Comparison of ENCODE assay signal across 8 mouse cellular contexts in the genomic region with DNA sequence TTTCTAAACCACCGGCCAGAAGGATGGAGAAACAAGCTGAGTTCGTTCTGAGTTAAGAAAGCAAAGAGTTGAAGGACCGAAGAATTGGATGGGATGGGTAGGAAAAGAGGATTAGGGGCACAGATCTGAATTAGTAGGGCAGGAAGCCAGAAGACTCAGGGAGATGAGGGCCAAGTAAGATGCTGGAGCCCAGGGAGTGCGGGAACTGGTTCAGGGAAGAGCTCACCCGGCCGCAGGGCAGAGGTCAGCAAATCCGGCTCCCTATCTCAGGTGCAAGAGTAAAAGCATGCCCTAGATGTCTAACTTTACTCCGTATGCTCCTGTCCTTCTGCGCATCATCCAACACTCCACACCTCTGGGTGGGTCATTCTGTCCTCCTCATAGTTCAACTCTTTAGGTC. TPM values are rescaled to one million over a fixed set of nuclear protein-coding genes. Genes with fewer than 3 reads are reported as not detected.
DNase-seq lines count a peak whose midpoint lies in the region; ATAC-seq lines count a peak whose summit lies in the region.

No protein-coding gene starts in this region.

- H3K4me2 ChIP-seq in hindbrain, embryonic 16.5 days (ENCODE audit: low read length): peak overlapping the region; percentile 71
- H3K4me2 ChIP-seq in midbrain, embryonic 15.5 days: peak overlapping the region; percentile 92

- H3K9ac ChIP-seq in hindbrain, embryonic 16.5 days (ENCODE audit: low read depth, low read length): peak overlapping the region; percentile 67
- H3K9ac ChIP-seq in midbrain, embryonic 15.5 days: peak overlapping the region; percentile 53

- peaks cover 10% of the 10 kb centered on the region for H3K36me3 ChIP-seq in megakaryocyte, embryonic 14.5 days (replicated peaks; ENCODE audit: low read length)
- no peaks in the 10 kb centered on the region; the same call in 1 of the 2 replicates for H3K36me3 ChIP-seq in hindbrain, embryonic 16.5 days (ENCODE audit: control insufficient read depth, insufficient read depth, low read length)
- no peaks in the 10 kb centered on the region for H3K36me3 ChIP-seq in midbrain, embryonic 15.5 days (replicated peaks)

- DNase-seq in cerebellum, adult 11-12 months: peak; percentile 61
- DNase-seq in cerebellum, postnatal 4 days (ENCODE audit: low spot score in 2 of 2): no peak
- DNase-seq in adrenal gland, adult 8-10 months: no peak
- DNase-seq in gastrocnemius, postnatal 25 days: no peak

- peak overlapping the region; percentile 90 for H3K4me3 ChIP-seq in megakaryocyte, embryonic 14.5 days (replicated peaks)
- H3K4me3 ChIP-seq in hindbrain, embryonic 16.5 days (ENCODE audit: low read length): peak overlapping the region; percentile 53
- H3K4me3 ChIP-seq in midbrain, embryonic 15.5 days: peak overlapping the region; percentile 51

- H3K9me3 ChIP-seq in megakaryocyte, embryonic 14.5 days: peaks cover 12% of the 10 kb centered on the region
- H3K9me3 ChIP-seq in hindbrain, embryonic 16.5 days (ENCODE audit: control insufficient read depth, low read length): no peaks in the 10 kb centered on the region
- no peaks in the 10 kb centered on the region for H3K9me3 ChIP-seq in midbrain, embryonic 15.5 days

- no peak for ATAC-seq in megakaryocyte, adult 5-6 weeks (ENCODE audit: poor library complexity, severe bottlenecking)
- ATAC-seq in hindbrain, embryonic 16.5 days: peak; percentile 6
- peak; percentile 10; the same call in 1 of the 2 replicates for ATAC-seq in midbrain, embryonic 15.5 days (replicated peaks)

- peak overlapping the region; percentile 84 for H3K27ac ChIP-seq in hindbrain, embryonic 16.5 days (ENCODE audit: low read depth, low read length)
- peak overlapping the region; percentile 83 for H3K27ac ChIP-seq in midbrain, embryonic 15.5 days

- H3K27me3 ChIP-seq in megakaryocyte, embryonic 14.5 days (replicated peaks): peaks cover 29% of the 10 kb centered on the region
- H3K27me3 ChIP-seq in hindbrain, embryonic 16.5 days (replicated peaks; ENCODE audit: control insufficient read depth, insufficient read depth, low read length): no peaks in the 10 kb centered on the region
- no peaks in the 10 kb centered on the region for H3K27me3 ChIP-seq in midbrain, embryonic 15.5 days (replicated peaks)

- peaks cover 51% of the 10 kb centered on the region for H3K4me1 ChIP-seq in megakaryocyte, embryonic 14.5 days
- H3K4me1 ChIP-seq in hindbrain, embryonic 16.5 days (ENCODE audit: control insufficient read depth, insufficient read depth, low read depth, low read length): peaks cover 17% of the 10 kb centered on the region
- H3K4me1 ChIP-seq in midbrain, embryonic 15.5 days: peaks cover 20% of the 10 kb centered on the region

- WGBS in hindbrain, embryonic 16.5 days: 4% methylated on average over 8 of the region's 9 CpGs
- 2% methylated on average over 9 of the region's 9 CpGs for WGBS in midbrain, embryonic 15.5 days

RNA-seq across cellular contexts. Expression of a gene that starts 27.5 kb away (rescaled TPM):
- polyA plus RNA-seq in megakaryocyte, embryonic 14.5 days (2012; ENCODE audit: insufficient read depth, low replicate concordance): 128 and 140 TPM in 2 replicates
- 13.6 and 15.5 TPM in 2 replicates for total RNA-seq in megakaryocyte, adult 5-6 weeks (2015)
- total RNA-seq in megakaryocyte, adult 5-6 weeks (2017): 11.3 and 13.8 TPM in 2 replicates
- polyA plus RNA-seq in hindbrain, embryonic 16.5 days (2015; fragmentation: Nextera tagmentation; extraction: Ambion mirVana): 11.7 and 12.2 TPM in 2 replicates
- 7.5 and 9.4 TPM in 2 replicates for polyA plus RNA-seq in midbrain, embryonic 15.5 days (2015; fragmentation: Nextera tagmentation; extraction: Ambion mirVana)
- total RNA-seq in adrenal gland, adult 8-10 months (2022): 100 to 1,000 TPM; 123 to 136 (median 131) TPM
- total RNA-seq in gastrocnemius, postnatal 25 days (2021): 10 to 100 TPM; 28.5 to 36.6 TPM

RNA-seq across cellular contexts. Expression of a gene that starts 29.0 kb away (rescaled TPM):
- 0.59 TPM in 1 of 2 replicates, not detected in the other for polyA plus RNA-seq in megakaryocyte, embryonic 14.5 days (2012; ENCODE audit: insufficient read depth, low replicate concordance)
- total RNA-seq in megakaryocyte, adult 5-6 weeks (2015): 0.07 TPM in 1 of 2 replicates, not detected in the other
- total RNA-seq in megakaryocyte, adult 5-6 weeks (2017): 0.26 TPM in 1 of 2 replicates, not detected in the other
- polyA plus RNA-seq in hindbrain, embryonic 16.5 days (2015; fragmentation: Nextera tagmentation; extraction: Ambion mirVana): 2.2 and 2.8 TPM in 2 replicates
- polyA plus RNA-seq in midbrain, embryonic 15.5 days (2015; fragmentation: Nextera tagmentation; extraction: Ambion mirVana): 0.68 and 1.9 TPM in 2 replicates
- 1 to 10 TPM in 2 of 4 experiments, under 1 TPM in 2; 0.21 to 1.4 (median 0.81) TPM for total RNA-seq in adrenal gland, adult 8-10 months (2022)
- not detected for total RNA-seq in gastrocnemius, postnatal 25 days (2021)

RNA-seq across cellular contexts. Expression of a gene that starts 42.1 kb away (rescaled TPM):
- polyA plus RNA-seq in megakaryocyte, embryonic 14.5 days (2012; ENCODE audit: insufficient read depth, low replicate concordance): 6.3 and 57.9 TPM in 2 replicates
- total RNA-seq in megakaryocyte, adult 5-6 weeks (2015): 54.7 and 60.8 TPM in 2 replicates
- total RNA-seq in megakaryocyte, adult 5-6 weeks (2017): 46.2 and 48.1 TPM in 2 replicates
- polyA plus RNA-seq in hindbrain, embryonic 16.5 days (2015; fragmentation: Nextera tagmentation; extraction: Ambion mirVana): 2.6 and 3.3 TPM in 2 replicates
- polyA plus RNA-seq in midbrain, embryonic 15.5 days (2015; fragmentation: Nextera tagmentation; extraction: Ambion mirVana): 2.0 and 3.4 TPM in 2 replicates
- total RNA-seq in adrenal gland, adult 8-10 months (2022): 10 to 100 TPM; 12.9 to 29.1 (median 19.7) TPM
- 1 to 10 TPM; 2.9 to 3.2 TPM for total RNA-seq in gastrocnemius, postnatal 25 days (2021)

RNA-seq across cellular contexts. Expression of a gene that starts 48.2 kb away (rescaled TPM):
- polyA plus RNA-seq in megakaryocyte, embryonic 14.5 days (2012; ENCODE audit: insufficient read depth, low replicate concordance): 113 and 116 TPM in 2 replicates
- total RNA-seq in megakaryocyte, adult 5-6 weeks (2015): 23.5 and 23.6 TPM in 2 replicates
- total RNA-seq in megakaryocyte, adult 5-6 weeks (2017): 7.7 and 8.9 TPM in 2 replicates
- 166 and 167 TPM in 2 replicates for polyA plus RNA-seq in hindbrain, embryonic 16.5 days (2015; fragmentation: Nextera tagmentation; extraction: Ambion mirVana)
- polyA plus RNA-seq in midbrain, embryonic 15.5 days (2015; fragmentation: Nextera tagmentation; extraction: Ambion mirVana): 114 and 117 TPM in 2 replicates
- total RNA-seq in adrenal gland, adult 8-10 months (2022): 10 to 100 TPM; 68.1 to 76.1 (median 74.6) TPM
- 10 to 100 TPM; 56.7 to 58.0 TPM for total RNA-seq in gastrocnemius, postnatal 25 days (2021)

RNA-seq across cellular contexts. Expression of a gene that starts 48.4 kb away (rescaled TPM):
- 180 and 228 TPM in 2 replicates for polyA plus RNA-seq in megakaryocyte, embryonic 14.5 days (2012; ENCODE audit: insufficient read depth, low replicate concordance)
- total RNA-seq in megakaryocyte, adult 5-6 weeks (2015): 27.8 and 33.6 TPM in 2 replicates
- 48.2 and 59.5 TPM in 2 replicates for total RNA-seq in megakaryocyte, adult 5-6 weeks (2017)
- polyA plus RNA-seq in hindbrain, embryonic 16.5 days (2015; fragmentation: Nextera tagmentation; extraction: Ambion mirVana): 237 and 241 TPM in 2 replicates
- 217 and 229 TPM in 2 replicates for polyA plus RNA-seq in midbrain, embryonic 15.5 days (2015; fragmentation: Nextera tagmentation; extraction: Ambion mirVana)
- 100 to 1,000 TPM; 174 to 226 (median 192) TPM for total RNA-seq in adrenal gland, adult 8-10 months (2022)
- 10 to 100 TPM; 63.6 to 65.8 TPM for total RNA-seq in gastrocnemius, postnatal 25 days (2021)
